Mouse (Mus musculus): ENCODE measurements around the gene Apopt1.

DNA sequence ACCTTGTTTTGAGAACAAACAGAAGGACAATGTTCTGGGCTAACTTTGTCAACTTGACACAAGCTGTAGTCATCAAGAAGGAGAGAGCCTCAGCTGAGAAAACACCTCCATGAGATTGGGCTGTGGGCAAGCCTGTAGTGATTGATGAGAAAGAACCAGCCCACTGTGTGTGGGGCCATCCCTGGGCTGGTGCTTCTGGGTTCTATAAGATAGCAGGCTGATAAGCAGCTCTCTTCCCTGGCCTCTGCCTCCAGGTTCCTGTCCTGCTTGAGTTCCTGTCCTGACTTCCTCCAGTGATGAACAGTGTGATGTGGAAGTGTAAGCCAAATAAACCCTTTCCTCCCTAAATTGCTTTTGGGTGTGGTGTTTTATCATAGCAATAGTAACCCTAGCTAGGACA is 41.6 kb downstream of the Apopt1 start:
- TF ChIP-seq CTCF (IDR thresholded peaks at IDR 0.05; ENCODE audit: control insufficient read depth, insufficient read depth, insufficient read length) = no peak
- TF ChIP-seq USF1 (IDR thresholded peaks at IDR 0.05; ENCODE audit: low read depth) = no peak
- TF ChIP-seq MYOD1 (IDR thresholded peaks at IDR 0.05; ENCODE audit: control insufficient read depth, insufficient read length, low read depth) = no peak
- no peak for TF ChIP-seq CEBPB (IDR thresholded peaks at IDR 0.05; ENCODE audit: low read depth)
- no peak for TF ChIP-seq MAX (IDR thresholded peaks at IDR 0.05)
- TF ChIP-seq FOSL1 (IDR thresholded peaks at IDR 0.05; ENCODE audit: insufficient read depth, low read length, poor library complexity, severe bottlenecking) = no peak
- no peak for TF ChIP-seq MYOG (IDR thresholded peaks at IDR 0.05; ENCODE audit: control insufficient read depth, extremely low read depth, insufficient read length)

Data from C2C12 (cell line).